In genomic region chr15:25550269-25551054, GRCm38 (mm10) we compare ENCODE assay signal across 18 mouse cellular contexts.
"Had no signal": no experiment of that assay in that cellular context is flagged by ENCODE, and none has a peak within 500 bp of the region (broad histone marks: within the 10 kb centered on the region; RNA-seq: fewer than 3 reads in every experiment).

No protein-coding gene starts in this region.

- DNase-seq: kidney, adult 2 months; kidney, postnatal 25 days; layer of hippocampus, adult 9-11 months; liver, embryonic 13.5 days; lung, embryonic 14.5 days; midbrain, embryonic 14.5 days; retina, postnatal 1 day; right cerebral cortex, postnatal 25 days; spleen, adult 18-20 months; thymus, postnatal 36 days had no signal

- H3K36me3 ChIP-seq: liver, embryonic 13.5 days; neural tube, embryonic 12.5 days; neural tube, embryonic 15.5 days; stomach, embryonic 15.5 days had no signal

- H3K27me3 ChIP-seq: liver, embryonic 13.5 days; neural tube, embryonic 12.5 days; neural tube, embryonic 15.5 days; stomach, embryonic 15.5 days had no signal

- ATAC-seq: inflammation-experienced regulatory T-cells, adult 6 months; intestine, embryonic 16.5 days; lung, postnatal 0 days had no signal

- H3K27ac ChIP-seq: kidney, postnatal 0 days; layer of hippocampus, adult 2 months; liver, embryonic 13.5 days; neural tube, embryonic 12.5 days; neural tube, embryonic 15.5 days; stomach, embryonic 15.5 days had no signal

- H3K4me1 ChIP-seq: liver, embryonic 13.5 days; neural tube, embryonic 12.5 days; neural tube, embryonic 15.5 days; stomach, embryonic 15.5 days had no signal

- H3K9me3 ChIP-seq: liver, embryonic 13.5 days; neural tube, embryonic 12.5 days; neural tube, embryonic 15.5 days; stomach, embryonic 15.5 days had no signal

- H3K4me3 ChIP-seq: layer of hippocampus, adult 2 months; liver, embryonic 13.5 days; neural tube, embryonic 12.5 days; neural tube, embryonic 15.5 days; stomach, embryonic 15.5 days had no signal
